Mouse (Mus musculus): ENCODE data around the gene Uba52. TPM values are rescaled to one million over a fixed set of nuclear protein-coding genes. Genes with fewer than 3 reads are reported as not detected.
A peak's percentile ranks its signal among the peaks of the same experiment; 100 is the strongest.

Gene Uba52
- polyA plus RNA-seq, 1 experiment, result 770 TPM

- WGBS, result under 1% methylated on average over 51 of the region's 51 CpGs
- peak overlapping the region; percentile 82 for H3K4me3 ChIP-seq (ENCODE audit: low read depth, low read length)
- peaks cover 8% of the 10 kb centered on the region; the same call in 1 of the 2 replicates for H3K4me1 ChIP-seq (ENCODE audit: control insufficient read depth, insufficient read depth, insufficient read length, low read length)
- TF ChIP-seq CTCF (IDR thresholded peaks at IDR 0.05; ENCODE audit: extremely low read depth, insufficient read length, insufficient replicate concordance, low read depth, low read length) (0 out of 2 replicates have a peak, but pooled peaks have one; percentile 39), POLR2A (IDR thresholded peaks at IDR 0.05; ENCODE audit: low read depth, low read length) (peak; percentile 88)
- H3K27ac ChIP-seq (ENCODE audit: insufficient read depth, low read depth, low read length), result peak overlapping the region; percentile 92
- no peaks in the 10 kb centered on the region for H3K27me3 ChIP-seq (ENCODE audit: control insufficient read depth, insufficient read depth, low read length)
- H3K36me3 ChIP-seq (ENCODE audit: control insufficient read depth, insufficient read depth, low read length), result peaks cover 10% of the 10 kb centered on the region; the same call in 1 of the 2 replicates
These were observed 12.2 kb upstream of the Uba52 start for GRCm38 (mm10) chr8:70522592-70523403.

GRCm38 (mm10) chr8:70519606-70520005, 9.0 kb upstream of the Uba52 start:
- Histone ChIP-seq H3K27me3 (ENCODE audit: control insufficient read depth, insufficient read depth, low read length) (no peaks in the 10 kb centered on the region), H3K36me3 (ENCODE audit: control insufficient read depth, insufficient read depth, low read length) (peaks cover 25% of the 10 kb centered on the region), H3K4me3 (ENCODE audit: low read depth, low read length) (no peak overlapping the region), H3K4me1 (ENCODE audit: control insufficient read depth, insufficient read depth, insufficient read length, low read length) (peaks cover 4% of the 10 kb centered on the region; the same call in 1 of the 2 replicates), H3K27ac (ENCODE audit: insufficient read depth, low read depth, low read length) (no peak overlapping the region)
- TF ChIP-seq POLR2A (IDR thresholded peaks at IDR 0.05; ENCODE audit: low read depth, low read length), result no peak
- TF ChIP-seq CTCF (IDR thresholded peaks at IDR 0.05; ENCODE audit: extremely low read depth, insufficient read length, insufficient replicate concordance, low read depth, low read length), result no peak
- 60% methylated on average over 2 of the region's 2 CpGs for WGBS

GRCm38 (mm10) chr8:70519043-70519442, 8.4 kb upstream of the Uba52 start:
- H3K27ac ChIP-seq (ENCODE audit: insufficient read depth, low read depth, low read length), result no peak overlapping the region
- H3K4me3 ChIP-seq (ENCODE audit: low read depth, low read length), result no peak overlapping the region
- H3K27me3 ChIP-seq (ENCODE audit: control insufficient read depth, insufficient read depth, low read length), result no peaks in the 10 kb centered on the region
- 88% methylated on average over 6 of the region's 6 CpGs for WGBS
- peaks cover 30% of the 10 kb centered on the region for H3K36me3 ChIP-seq (ENCODE audit: control insufficient read depth, insufficient read depth, low read length)
- TF ChIP-seq POLR2A (IDR thresholded peaks at IDR 0.05; ENCODE audit: low read depth, low read length) (no peak), CTCF (IDR thresholded peaks at IDR 0.05; ENCODE audit: extremely low read depth, insufficient read length, insufficient replicate concordance, low read depth, low read length) (no peak)
- H3K4me1 ChIP-seq (ENCODE audit: control insufficient read depth, insufficient read depth, insufficient read length, low read length), result peaks cover 4% of the 10 kb centered on the region; the same call in 1 of the 2 replicates

- Histone ChIP-seq H3K27me3 (ENCODE audit: control insufficient read depth, insufficient read depth, low read length) (no peaks in the 10 kb centered on the region), H3K4me3 (ENCODE audit: low read depth, low read length) (no peak overlapping the region), H3K4me1 (ENCODE audit: control insufficient read depth, insufficient read depth, insufficient read length, low read length) (0 out of 2 replicates have a peak, but pooled peaks cover under 1% of the 10 kb centered on the region)
These were observed 7.5 kb upstream of the Uba52 start for GRCm38 (mm10) chr8:70517940-70518643.

GRCm38 (mm10) chr8:70513441-70513840, 2.8 kb upstream of the Uba52 start:
- Histone ChIP-seq H3K27ac (ENCODE audit: insufficient read depth, low read depth, low read length) (no peak overlapping the region), H3K27me3 (ENCODE audit: control insufficient read depth, insufficient read depth, low read length) (no peaks in the 10 kb centered on the region), H3K36me3 (ENCODE audit: control insufficient read depth, insufficient read depth, low read length) (peaks cover 43% of the 10 kb centered on the region), H3K4me1 (ENCODE audit: control insufficient read depth, insufficient read depth, insufficient read length, low read length) (peaks cover 20% of the 10 kb centered on the region), H3K4me3 (ENCODE audit: low read depth, low read length) (no peak overlapping the region)
- no peak for TF ChIP-seq POLR2A (IDR thresholded peaks at IDR 0.05; ENCODE audit: low read depth, low read length)
- no peak for TF ChIP-seq CTCF (IDR thresholded peaks at IDR 0.05; ENCODE audit: extremely low read depth, insufficient read length, insufficient replicate concordance, low read depth, low read length)
- 20% methylated on average over 2 of the region's 2 CpGs for WGBS

More at GRCm38 (mm10) chr8:70517940-70518643, 7.5 kb upstream of the Uba52 start:
- no peak for TF ChIP-seq POLR2A (IDR thresholded peaks at IDR 0.05; ENCODE audit: low read depth, low read length)
- TF ChIP-seq CTCF (IDR thresholded peaks at IDR 0.05; ENCODE audit: extremely low read depth, insufficient read length, insufficient replicate concordance, low read depth, low read length), result no peak
- Histone ChIP-seq H3K27ac (ENCODE audit: insufficient read depth, low read depth, low read length) (no peak overlapping the region), H3K36me3 (ENCODE audit: control insufficient read depth, insufficient read depth, low read length) (peaks cover 39% of the 10 kb centered on the region)
- WGBS, result 84% methylated on average over 10 of the region's 10 CpGs

- Histone ChIP-seq H3K4me1 (ENCODE audit: control insufficient read depth, insufficient read depth, insufficient read length, low read length) (peaks cover 21% of the 10 kb centered on the region), H3K36me3 (ENCODE audit: control insufficient read depth, insufficient read depth, low read length) (peaks cover 43% of the 10 kb centered on the region), H3K27ac (ENCODE audit: insufficient read depth, low read depth, low read length) (0 out of 2 replicates have a peak overlapping the region, but pooled peaks have one; percentile 13), H3K4me3 (ENCODE audit: low read depth, low read length) (no peak overlapping the region), H3K27me3 (ENCODE audit: control insufficient read depth, insufficient read depth, low read length) (no peaks in the 10 kb centered on the region)
- 79% methylated on average over 11 of the region's 11 CpGs for WGBS
- TF ChIP-seq CTCF (IDR thresholded peaks at IDR 0.05; ENCODE audit: extremely low read depth, insufficient read length, insufficient replicate concordance, low read depth, low read length), result no peak
- no peak for TF ChIP-seq POLR2A (IDR thresholded peaks at IDR 0.05; ENCODE audit: low read depth, low read length)
These were observed 1.8 kb upstream of the Uba52 start for GRCm38 (mm10) chr8:70512253-70512903.
